Mouse (Mus musculus) v-Abl transformed pro-B cells (cell line): ENCODE measurements at regions not wholly inside any gene's neighbourhood (a gene's known extent, or its start where the extent isn't known, plus 50 kb on each side); places are given as distances from the start of the nearest gene placed in this dataset.

ENCODE experiments used
- in situ Hi-C, 2 experiments: fragments of 400-800 bp; cut with MboI; formaldehyde crosslinking; loops; one replicate each; pipeline ENCODE4 v1.15.1; 2025; ENCODE audit not compliant: unreplicated experiment in 2 of 2

DNA sequence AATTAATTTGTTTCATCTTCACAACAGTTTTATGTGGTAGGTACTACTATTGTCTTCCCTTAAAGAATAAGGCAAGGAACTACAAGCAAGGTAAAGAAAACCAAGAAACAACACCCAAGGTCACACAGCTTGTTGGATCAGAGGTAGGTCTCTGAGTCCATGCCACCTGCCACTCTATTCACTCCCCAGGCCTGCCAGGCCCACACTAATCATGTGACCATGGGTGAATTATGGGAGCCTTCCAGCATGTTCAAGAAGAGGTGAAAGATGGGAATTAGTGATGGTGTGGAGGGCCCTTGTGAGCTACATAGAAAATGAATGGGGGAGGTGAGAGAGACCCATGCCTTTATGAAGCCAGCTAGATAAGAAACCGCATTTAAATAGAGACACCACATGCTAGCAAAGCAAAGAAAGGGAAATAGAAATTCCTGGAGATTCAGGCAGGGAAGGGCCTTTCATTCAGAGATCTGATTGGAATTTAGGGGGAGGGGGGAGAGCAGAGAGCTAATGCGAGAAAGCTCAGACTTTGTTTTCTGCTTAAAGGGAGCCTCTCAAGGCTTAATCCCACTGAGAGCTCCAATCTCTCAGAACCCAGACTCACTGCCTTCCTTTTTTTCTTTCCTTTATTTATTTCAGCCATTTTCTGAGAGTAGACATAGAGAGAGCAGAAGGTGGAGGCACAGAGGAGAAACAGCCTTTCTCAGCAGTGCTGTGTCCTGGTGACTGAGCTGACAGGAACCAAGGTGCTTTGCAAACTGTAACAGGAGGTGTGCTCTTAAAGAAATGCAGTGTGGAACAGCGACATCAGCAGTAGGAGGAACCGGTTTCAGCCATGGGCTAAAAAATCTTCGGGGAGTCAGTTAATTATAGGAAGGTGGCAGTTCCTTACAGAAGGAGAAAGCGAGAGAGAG is 160.0 kb downstream of the Spata19 start:
- in situ Hi-C loops = no loop called here

DNA sequence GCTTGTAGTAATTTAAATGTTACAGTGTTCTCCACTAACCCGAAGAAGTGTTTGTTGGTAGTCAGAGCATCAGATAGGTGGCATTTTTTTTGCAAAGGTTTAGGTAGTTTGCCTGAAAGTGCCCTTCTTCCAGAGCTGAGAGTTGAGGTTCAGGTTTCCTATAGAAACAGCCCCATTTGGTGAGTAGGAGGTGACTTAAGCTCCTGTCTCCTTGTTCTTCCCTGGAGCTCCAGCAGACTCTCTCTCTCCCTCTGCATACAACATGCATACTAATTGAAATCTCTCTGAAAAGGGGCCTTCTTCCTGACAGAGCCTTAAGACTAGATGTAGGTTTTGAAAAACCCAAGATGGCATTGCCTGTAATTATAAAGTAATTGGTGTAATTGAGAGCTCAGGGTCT is 161.3 kb downstream of the Spata19 start:
- in situ Hi-C loops = no loop called here

DNA sequence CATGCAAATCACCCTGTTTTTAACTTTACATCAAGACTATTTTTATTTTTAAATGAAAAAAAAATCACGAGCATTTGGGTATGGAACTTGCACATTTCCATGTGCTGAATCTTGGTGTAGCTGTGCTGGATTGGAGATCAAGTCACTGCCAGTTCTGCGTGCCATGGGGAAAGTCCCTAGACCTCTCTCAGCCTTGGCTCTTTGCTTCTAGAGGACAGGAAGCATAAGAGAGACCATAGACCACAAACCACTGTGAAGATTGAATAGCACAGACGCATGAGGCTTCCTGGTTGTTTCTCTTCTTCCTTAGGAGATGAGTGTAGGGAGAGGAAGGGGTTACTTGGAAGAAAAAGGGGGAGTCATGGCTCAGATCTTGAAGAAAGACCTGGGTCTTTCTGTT is 161.7 kb downstream of the Spata19 start:
- in situ Hi-C loops = no loop called here

DNA sequence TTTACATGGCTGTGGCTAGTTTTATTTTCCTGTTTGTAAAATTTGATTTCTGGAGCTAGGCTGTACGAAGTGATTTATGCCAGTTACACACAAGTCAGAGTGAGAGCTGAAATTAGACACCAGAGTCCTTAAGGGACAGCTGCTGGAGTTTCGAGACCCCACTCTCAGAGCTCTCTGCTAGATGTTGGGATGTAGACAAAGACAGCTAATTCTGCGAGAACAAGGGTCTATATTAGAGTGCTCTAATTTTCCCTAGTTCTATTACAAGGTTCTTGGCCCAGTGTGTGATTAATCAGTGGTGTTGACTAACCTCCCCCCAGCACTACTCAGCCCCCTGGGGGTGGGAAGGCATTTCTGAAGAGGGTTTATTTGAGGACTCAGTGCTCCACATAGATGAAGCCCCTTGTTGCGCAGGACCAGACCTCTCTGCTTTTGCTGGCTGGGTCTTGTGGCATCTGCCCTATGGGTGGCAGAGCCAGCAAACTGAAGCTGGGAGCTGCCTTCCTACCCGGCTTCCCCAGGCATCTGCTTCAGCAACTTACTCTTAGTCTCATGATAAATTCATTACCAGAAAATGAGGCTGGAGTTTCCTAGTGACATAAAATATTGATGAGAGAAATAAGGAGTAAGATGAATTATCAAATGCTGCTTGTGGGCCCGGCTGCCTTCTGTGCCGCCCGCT is 171.9 kb downstream of the Spata19 start:
- in situ Hi-C loops = no loop called here

DNA sequence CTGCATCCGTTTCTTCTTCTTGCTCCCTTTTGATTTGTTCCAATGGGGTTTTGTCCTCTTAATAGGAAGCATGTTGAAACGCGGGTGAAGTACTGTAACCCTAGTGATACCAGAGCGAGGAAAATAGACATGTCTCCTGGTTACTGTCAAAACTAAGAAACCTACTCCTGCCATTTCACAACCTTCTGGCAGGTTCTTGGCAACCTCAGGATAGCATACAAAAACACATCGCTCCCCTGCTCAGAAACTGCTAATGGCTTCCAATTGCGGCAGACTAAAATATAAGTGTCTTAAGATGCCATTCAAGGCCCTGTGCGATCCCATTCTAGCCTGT is 172.4 kb downstream of the Spata19 start:
- in situ Hi-C loops = no loop called here

DNA sequence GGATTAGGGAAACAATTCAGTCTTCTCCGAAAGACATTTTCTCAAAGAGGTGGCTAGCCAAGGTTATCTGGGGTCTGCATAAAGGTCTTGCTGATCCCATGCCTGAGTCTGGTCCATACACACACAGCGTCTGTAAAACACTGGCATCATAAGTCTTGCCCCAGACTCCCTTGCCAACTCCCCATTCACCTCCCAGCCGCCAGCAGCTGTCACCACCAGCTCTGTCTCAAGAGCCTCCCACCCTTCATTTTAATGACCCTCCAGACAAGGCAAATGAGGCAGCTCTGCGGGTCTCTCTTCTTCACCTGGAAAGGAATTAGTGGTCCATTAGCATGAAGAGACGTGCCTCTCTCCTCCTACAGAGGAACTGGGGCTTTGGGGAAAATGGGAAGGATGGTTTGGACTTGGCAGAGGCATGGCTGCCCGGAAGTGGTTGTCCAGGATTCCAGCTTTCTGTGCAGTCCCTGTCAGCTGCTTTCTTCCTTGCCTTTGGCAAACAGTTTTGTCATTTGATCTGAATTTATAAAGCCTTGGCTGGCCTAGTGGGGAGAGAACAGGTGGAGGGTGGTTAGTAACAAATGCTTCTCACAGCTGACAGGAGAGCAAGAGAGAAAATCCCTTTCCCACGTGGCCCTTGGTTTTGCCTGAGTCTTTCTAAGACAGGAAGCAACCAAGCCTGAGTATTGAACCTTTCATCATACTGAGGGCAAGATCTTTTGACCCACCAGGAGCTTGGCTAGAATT is 173.3 kb upstream of the Opcml start:
- in situ Hi-C loops = no loop called here

DNA sequence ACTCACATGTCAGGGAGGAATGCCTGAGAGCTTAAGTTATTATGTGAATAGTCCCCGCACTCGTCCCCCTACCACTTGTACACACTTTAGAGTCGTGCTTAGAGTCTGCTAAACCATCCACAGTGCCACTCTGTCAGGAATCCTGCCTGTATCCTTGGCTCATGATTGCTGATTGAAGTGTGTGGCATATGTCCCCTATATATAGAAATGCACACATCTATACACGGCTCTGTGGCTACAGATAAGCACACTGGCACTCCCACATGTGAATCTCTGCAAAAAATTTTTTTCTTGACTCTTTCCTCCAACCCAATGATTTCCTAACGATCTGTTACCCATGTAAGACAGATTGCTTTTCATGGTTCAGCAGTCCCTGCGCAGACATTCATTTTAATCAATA is 155.7 kb upstream of the Opcml start:
- in situ Hi-C loops = no loop called here

DNA sequence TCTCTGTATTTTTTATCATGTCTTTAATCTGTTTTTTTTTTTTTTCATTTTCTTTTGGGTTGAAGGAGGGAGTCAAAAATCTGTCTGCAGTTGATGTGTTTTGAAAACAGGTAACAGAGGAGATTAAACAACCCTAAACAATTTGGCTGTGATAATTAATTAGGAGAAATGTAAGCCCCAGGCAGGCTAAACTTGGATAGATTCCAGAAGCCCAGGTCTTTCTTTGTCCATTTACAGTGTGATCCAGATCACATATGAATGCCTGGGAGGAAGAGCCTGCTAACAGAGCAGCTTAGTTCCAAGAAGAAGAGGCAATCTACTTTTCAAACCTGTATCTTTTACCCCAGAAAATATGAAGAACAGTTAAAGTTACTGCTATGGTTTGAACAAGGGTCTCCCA is 150.0 kb upstream of the Opcml start:
- in situ Hi-C loops = no loop called here

DNA sequence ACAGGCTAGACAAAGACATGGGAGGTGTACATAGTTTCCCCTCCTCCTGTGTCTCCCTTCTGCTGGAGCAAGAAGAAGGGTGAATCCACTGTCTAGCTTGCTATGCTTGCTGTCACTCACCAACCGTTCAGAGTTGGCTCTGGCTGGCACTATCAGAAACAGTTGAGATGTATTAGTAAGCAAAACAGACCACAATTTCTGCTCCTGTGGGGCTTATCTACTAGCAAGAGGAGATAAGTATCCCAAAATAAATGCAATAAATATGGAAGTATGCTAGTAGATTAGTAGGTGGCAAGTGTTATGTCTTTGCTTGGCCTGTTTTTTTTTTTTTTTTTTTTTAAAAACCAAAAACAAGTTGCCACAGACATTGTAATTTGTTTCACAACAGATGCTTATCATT is 147.3 kb upstream of the Opcml start:
- in situ Hi-C loops = no loop called here

DNA sequence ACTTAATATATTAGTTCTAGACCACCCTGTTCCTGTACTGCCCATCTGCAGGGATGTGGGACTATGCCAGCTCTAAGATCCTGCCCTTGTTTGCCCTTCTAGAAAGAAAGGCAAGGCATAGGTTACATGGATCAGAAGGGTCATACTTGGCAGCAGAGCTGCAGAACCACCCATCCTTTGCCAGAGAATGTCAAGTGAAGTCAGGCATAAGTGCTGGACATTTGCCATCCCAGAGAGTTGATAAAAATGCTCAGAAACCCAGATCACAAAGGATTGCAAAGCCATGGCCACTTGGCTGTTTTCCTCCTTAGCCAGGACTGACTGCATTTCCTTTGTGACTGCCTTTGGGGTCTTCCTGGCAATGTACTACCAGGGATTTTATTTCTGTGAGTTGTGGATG is 146.7 kb upstream of the Opcml start:
- in situ Hi-C loops = no loop called here

DNA sequence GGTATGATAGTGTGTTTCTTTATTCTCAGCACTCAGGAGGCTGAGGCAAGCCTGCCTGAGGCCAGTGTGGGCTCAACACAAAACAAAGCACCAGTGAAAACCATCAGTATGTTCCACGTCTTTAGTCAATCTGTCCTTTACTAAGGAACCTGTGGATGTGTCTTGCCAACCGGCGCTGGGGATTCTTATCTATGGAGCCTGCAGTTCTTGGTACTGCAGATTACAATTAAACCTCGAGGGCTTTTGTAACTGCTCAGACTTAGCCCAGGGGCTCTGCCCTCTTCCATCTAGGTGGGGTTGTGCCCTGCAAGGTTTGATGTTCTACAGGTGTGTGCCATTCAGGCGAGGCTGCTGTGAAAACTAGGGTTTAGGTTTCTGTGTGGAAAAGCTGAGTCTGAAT is 145.1 kb upstream of the Opcml start:
- in situ Hi-C loops = no loop called here

DNA sequence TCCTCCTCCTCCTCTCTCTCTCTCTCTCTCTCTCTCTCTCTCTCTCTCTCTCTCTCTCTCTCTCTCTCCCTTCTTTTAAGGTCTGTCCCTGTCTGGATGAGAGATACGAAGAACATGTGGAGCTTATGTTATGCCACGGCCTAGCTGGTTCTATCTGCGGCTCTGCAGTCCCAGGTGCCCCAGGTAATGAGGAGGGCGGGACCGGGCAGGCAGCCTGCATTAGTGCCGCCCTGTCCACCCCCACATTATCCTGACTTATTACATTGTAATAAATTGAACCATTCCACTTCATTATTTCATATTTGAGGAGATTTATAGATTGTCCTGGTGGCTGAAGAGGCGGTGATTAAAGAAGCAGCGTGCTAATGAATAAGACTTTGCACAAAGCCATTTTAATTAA is 144.5 kb upstream of the Opcml start:
- in situ Hi-C loops = no loop called here

DNA sequence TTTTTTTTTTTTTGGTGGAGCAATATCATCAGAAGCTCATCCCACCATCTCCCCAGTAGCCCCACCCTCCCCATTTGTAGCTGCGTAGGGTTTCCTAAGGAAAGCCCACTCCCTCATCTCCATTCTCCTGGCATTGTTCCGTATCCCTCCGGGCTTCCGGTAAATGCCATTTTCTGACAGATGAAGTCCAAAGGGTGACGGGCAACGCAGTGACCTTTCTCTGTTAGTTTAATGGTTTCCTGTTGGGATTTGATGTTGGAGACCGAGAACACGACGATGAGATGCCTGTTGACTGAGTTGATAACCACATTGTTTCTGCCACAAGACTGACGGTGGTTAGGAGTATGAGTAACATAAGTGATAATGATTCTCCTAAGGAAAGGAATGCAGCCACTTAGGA is 143.6 kb upstream of the Opcml start:
- in situ Hi-C loops = no loop called here

DNA sequence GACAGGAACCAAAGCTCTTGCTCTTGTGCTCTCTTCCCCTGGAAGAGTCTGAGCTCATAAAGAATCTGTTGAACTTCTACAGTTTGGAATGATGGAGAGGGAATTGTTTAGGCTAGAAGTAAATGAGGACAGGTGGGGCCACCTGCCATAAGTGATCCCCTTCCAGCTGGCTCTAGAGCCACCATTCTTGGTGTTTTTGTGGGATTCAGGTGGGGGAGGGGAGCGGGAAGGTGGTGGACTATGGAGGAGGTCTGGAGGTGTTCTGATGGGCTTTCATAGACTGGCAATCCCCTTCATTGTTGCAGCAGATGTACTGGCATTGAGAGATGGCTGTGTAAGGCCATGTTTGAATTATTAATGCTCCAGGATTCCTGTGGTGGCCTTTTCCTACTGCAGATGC is 132.6 kb upstream of the Opcml start:
- in situ Hi-C loops = no loop called here

DNA sequence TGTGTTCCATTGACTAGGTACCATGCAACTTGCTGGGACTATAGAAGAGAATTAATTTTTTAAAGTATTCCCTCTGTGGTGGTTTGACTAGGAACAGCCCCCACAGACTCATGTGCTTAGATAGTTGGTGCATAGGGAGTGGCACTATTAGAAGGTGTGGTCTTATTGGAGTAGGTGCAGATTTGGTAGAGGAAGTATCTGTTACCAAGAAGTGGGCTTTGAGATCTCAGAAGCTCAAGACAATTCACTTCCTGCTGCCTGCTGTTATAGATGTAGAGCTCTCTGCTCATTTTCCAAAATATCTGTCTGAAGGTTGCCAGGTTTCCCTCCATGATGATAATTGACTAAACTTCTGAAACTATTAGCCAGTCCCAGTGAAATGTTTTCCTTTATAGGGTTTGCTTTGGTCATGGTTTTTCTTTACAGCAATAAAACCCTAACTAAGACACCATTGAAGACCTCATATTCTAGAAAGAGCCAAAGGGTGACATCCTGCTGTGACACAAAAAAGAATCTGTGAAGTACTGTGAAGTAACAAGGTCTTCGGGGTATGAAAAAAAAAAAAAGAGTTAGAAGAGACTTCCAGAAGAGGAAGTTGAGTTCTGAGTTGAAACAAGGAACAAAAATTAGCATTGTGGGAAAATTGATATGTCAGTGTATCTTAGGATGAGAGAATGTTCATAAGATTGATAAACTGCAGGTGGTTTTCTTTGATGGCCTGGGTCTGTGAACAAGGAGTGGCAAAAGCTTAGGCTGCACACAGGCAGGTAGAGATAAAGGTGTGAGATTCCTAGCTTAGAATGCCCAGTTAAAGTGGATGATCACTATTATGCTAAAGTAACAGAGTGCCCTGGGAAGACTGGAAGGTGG is 128.9 kb upstream of the Opcml start:
- in situ Hi-C loops = no loop called here

DNA sequence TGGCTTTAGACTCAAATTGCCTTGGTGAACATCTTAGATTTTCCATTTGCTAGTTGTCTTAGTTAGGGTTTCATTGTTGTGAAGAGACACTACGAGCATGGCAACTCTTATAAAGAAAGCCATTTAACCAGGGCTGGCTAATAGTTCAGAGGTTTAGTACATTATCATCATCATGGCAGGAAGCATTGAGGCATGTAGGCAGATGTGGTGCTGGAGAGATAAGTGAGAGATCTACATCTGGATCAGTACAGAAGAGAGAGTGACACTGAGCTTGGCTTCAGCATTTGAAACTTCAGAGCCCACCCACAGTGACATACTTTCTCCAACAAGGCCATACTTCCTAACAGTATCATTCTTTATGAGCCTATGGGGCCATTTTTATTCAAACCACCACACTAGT is 127.3 kb upstream of the Opcml start:
- in situ Hi-C loops = no loop called here

DNA sequence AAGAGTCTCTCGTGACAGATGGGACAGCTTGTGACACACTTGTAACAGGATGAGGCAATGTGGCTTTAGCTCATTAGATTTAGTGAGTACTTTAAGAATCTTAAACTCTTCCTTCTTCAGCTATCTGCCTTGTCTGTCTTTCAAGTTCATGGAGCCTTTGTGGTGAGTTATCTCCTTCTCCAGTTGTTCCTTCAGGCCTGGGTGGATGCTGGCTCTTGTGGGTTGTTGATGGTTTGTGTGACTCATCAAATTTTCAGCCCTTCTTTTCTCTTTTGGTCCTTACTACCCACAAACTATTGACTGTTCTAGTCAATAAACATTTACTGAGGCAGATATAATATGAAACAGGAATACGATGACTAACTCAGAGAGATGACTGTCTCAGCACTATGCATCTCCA is 124.9 kb upstream of the Opcml start:
- in situ Hi-C loops = no loop called here

DNA sequence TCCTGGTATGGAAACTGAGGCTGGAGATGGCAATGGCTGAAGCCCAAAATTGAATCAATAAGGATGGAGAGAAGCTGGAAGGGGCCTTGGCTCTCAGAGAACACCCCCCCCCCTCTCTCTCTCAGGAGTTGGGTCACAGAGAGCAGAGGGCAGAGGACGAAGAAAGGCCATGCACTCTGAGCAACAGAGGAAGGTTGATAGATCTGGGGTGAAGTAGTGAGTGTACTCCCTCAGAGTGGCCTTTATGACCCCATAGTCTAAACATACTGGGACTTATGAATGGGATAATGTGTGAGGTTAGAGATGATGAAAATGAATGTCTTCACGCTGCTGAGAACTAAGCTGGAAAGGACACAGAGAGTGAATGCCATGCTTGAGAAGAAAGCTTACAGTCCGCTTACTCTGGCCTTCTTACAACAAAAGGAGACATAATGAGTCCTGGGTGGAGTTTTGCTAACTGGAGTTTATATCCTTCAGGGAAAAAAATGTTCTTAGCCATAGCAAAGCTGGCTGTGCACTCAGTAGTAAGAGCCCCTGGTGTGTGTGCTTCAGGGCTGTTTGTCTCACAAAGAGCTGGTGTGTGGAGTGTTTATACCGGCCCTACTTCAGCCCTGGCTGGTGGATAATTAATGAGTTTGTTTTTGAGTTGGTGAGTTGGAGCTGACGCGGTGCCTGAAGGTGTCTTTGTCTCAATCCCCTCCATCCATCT is 120.4 kb upstream of the Opcml start:
- in situ Hi-C loops = no loop called here

DNA sequence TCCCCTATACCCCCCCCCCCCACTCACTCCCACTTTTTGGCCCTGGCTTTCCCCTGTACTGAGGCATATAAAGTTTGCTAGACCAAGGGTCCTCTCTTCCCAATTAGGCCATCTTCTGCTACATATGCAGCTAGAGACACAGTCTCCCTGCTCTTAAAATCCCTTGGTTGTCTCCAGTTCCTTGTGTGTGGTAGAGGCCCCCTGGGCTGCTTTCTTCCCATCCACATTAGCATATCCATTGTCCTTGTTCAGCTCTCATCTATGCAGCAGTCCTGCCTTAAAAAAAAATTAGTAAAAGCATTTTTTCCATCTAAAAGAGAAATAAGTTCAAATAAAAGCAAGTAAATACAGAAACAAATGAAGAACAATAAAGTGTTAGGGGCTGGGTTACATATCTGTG is 105.2 kb upstream of the Opcml start:
- in situ Hi-C loops = no loop called here

DNA sequence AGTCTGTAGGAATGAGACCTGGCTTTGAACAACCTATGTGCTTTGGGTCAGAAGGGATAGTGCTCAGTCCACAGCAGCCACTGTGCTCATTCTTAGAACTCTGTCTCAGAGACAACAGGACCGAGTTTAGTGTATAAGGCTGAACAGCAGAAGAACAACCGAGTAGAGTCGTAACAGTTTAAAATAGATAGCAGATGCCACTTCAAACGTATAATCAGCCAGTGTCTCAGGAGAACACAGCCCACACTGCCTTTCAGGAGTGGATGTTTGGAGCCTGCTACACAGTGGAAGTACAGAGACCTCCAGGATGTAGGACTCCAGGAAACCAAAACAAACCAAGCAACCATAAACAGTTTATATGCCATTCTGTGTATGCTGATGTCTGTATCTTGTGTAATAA is 99.0 kb upstream of the Opcml start:
- in situ Hi-C loops = no loop called here
